Mouse (Mus musculus) E14TG2a.4 (cell line): ENCODE measurements at regions not wholly inside any gene's neighbourhood (a gene's known extent, or its start where the extent isn't known, plus 50 kb on each side); places are given as distances from the start of the nearest gene placed in this dataset.

Experiments
- CTCF ChIP-seq: conservative IDR thresholded peaks from 2 replicates; pipeline ENCODE4 v1.5.1; 2014; ENCODE audit warnings: low read length
- NANOG ChIP-seq: IDR thresholded peaks from 2 replicates; pipeline ENCODE4 v1.6.1; 2014; ENCODE audit warnings: borderline replicate concordance, low read length, mixed read lengths
- POU5F1 ChIP-seq: IDR thresholded peaks from 2 replicates; pipeline ENCODE4 v1.6.1; 2014; ENCODE audit warnings: low read length, borderline replicate concordance

DNA sequence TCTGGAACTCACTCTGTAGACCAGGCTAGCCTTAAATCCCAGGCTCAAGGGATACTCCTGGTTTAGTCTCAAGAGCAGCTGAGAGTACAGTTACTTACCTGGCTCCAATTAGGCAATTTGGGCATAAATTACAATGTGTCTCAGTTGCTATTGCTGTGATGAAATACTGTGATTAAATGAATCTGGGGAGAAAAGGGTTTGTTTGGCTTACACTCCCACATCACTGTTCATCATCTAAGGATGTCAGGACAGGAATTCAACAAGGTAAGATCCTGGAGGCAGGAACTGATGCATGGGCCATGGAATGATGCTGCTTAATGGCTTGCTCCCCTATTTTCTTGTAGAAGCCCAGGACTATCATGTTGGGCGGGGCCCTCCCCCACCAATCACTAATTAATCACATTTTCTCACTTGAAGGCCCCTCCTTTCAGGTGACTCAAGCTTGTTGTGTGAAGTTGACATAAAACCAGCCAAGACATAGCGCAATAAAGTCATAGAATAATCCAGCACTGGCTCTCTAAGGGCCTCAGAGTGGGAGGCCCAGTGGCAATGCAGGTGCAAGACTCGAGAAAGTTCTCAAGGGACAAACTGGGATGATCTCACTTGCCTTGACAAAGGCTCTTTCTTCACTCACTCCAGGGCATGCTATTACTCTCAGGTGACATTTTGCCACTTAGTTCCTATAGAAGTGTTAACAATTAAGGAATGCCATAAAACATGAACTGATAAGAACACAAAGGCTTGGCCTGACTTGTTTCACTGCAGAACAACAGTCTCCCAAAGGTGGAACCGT is 85.4 kb upstream of the Barx2 start:
- TF ChIP-seq CTCF (no peak), NANOG (no peak), POU5F1 (no peak)
